In the genomic region with DNA sequence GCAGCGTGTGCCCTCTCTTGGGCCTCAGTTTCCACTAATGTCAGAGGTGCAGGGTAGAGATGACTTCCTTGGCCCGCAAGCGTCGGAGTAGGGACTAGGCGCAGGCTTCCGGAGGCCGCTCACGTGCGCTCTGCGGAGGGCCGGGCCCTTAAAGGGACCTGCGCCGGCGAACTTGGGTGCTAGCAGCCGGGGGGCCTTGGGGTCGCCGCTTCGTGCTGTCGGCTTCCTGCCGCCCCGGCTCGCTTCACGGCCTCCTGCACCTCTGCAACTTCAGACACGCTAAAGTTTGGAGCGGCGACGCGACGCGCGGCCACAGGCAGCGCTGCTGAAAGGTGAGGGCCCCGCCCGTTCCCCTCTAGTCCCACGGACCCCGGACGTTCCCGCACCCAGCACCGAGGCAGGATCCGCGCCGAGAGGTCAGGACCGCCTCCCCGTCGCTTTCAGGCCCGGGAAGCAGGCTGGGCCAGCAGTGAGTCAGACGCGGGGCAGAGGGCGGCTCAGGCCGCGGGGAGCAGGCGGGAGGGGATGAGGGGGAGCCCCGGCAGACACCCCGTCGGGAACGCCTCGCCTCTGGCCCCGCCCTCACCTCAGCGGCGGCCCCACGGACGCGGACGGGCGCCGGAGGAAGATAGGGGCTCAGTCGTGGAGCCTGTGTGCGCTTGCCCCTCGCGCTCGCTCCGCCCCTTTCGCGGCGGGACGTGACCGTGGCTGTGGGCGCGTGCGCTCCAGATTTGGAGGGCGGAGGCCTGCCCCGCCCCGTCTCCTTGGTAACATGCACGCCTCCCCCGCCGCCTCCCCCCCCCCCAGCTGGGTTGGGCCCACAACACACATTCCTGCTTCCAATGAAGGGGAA, we compare ENCODE assay signal across 8 mouse cellular contexts. TPM values are rescaled to one million over a fixed set of nuclear protein-coding genes. Genes with fewer than 3 reads are reported as not detected.
DNase-seq lines count a peak whose midpoint lies in the region; ATAC-seq and TF ChIP-seq lines count a peak whose summit lies in the region.

A gene (minus strand): TSS at position 679 of the 853 bp plus-strand sequence.

- H3K4me1 ChIP-seq in heart, embryonic 11.5 days (ENCODE audit: control insufficient read depth, insufficient read depth, low read length): peaks cover 11% of the 10 kb centered on the region
- peaks cover 4% of the 10 kb centered on the region for H3K4me1 ChIP-seq in kidney, postnatal 0 days (replicated peaks; ENCODE audit: insufficient read depth, low read length)
- peaks cover 41% of the 10 kb centered on the region for H3K4me1 ChIP-seq in liver, embryonic 13.5 days (replicated peaks)
- peaks cover 10% of the 10 kb centered on the region for H3K4me1 ChIP-seq in stomach, embryonic 16.5 days (ENCODE audit: control insufficient read depth, insufficient read depth, low read length)

- H3K4me3 ChIP-seq in C2C12 (ENCODE audit: insufficient read depth, poor library complexity, severe bottlenecking): peak within 1 kb of the TSS; percentile 51
- peak within 1 kb of the TSS; percentile 88 for H3K4me3 ChIP-seq in heart, embryonic 11.5 days (ENCODE audit: low read depth, low read length)
- peak within 1 kb of the TSS; percentile 82 for H3K4me3 ChIP-seq in kidney, postnatal 0 days (replicated peaks; ENCODE audit: low read depth, low read length)
- H3K4me3 ChIP-seq in liver, embryonic 13.5 days (replicated peaks): peak within 1 kb of the TSS; percentile 71
- H3K4me3 ChIP-seq in stomach, embryonic 16.5 days (replicated peaks; ENCODE audit: low read length): peak within 1 kb of the TSS; percentile 89

- under 1% methylated on average over 60 of the region's 86 CpGs for WGBS in heart, embryonic 11.5 days (ENCODE audit: insufficient replicate concordance)
- 2% methylated on average over 72 of the region's 86 CpGs for WGBS in kidney, postnatal 0 days
- under 1% methylated on average over 80 of the region's 86 CpGs for WGBS in liver, embryonic 13.5 days (ENCODE audit: insufficient replicate concordance)
- WGBS in stomach, embryonic 16.5 days: 0% methylated on average over 74 of the region's 86 CpGs

- DNase-seq in brain, adult 2 months (ENCODE audit: low read depth, low spot score): peak; percentile 95
- peak; percentile 85 for DNase-seq in kidney, postnatal 0 days (ENCODE audit: low spot score)
- DNase-seq in liver, embryonic 13.5 days: peak; percentile 65
- peak; percentile 77 for DNase-seq in neural tube, embryonic 10.5 days (ENCODE audit: extremely low spot score, low spot score)

- peaks cover 4% of the 10 kb centered on the region for H3K79me3 ChIP-seq in C2C12 (ENCODE audit: low read depth)

- peak within 1 kb of the TSS; percentile 84 for H3K9ac ChIP-seq in heart, embryonic 11.5 days (ENCODE audit: low read depth, low read length)
- H3K9ac ChIP-seq in kidney, postnatal 0 days (ENCODE audit: low read depth, low read length): peak within 1 kb of the TSS; percentile 78
- peak within 1 kb of the TSS; percentile 76 for H3K9ac ChIP-seq in liver, embryonic 13.5 days
- H3K9ac ChIP-seq in stomach, embryonic 16.5 days (ENCODE audit: low read length): peak within 1 kb of the TSS; percentile 88

- H3K9me3 ChIP-seq in heart, embryonic 11.5 days (replicated peaks; ENCODE audit: control insufficient read depth, low read length): no peaks in the 10 kb centered on the region
- H3K9me3 ChIP-seq in kidney, postnatal 0 days (replicated peaks; ENCODE audit: low read length): no peaks in the 10 kb centered on the region
- no peaks in the 10 kb centered on the region for H3K9me3 ChIP-seq in liver, embryonic 13.5 days (replicated peaks)
- no peaks in the 10 kb centered on the region for H3K9me3 ChIP-seq in stomach, embryonic 16.5 days (replicated peaks; ENCODE audit: control insufficient read depth, low read length)

- H3K79me2 ChIP-seq in C2C12 (ENCODE audit: control insufficient read depth, insufficient read depth): peaks cover 9% of the 10 kb centered on the region

- peak within 1 kb of the TSS; percentile 96 for H3K4me2 ChIP-seq in heart, embryonic 11.5 days
- peak within 1 kb of the TSS; percentile 97 for H3K4me2 ChIP-seq in kidney, postnatal 0 days (ENCODE audit: low read length)
- H3K4me2 ChIP-seq in liver, embryonic 13.5 days: peak within 1 kb of the TSS; percentile 98
- peak within 1 kb of the TSS; percentile 94 for H3K4me2 ChIP-seq in stomach, embryonic 16.5 days (ENCODE audit: low read depth, low read length)

- H3K36me3 ChIP-seq in C2C12 (ENCODE audit: control insufficient read depth, insufficient read depth): peaks cover 9% of the 10 kb centered on the region
- peaks cover 5% of the 10 kb centered on the region; the same call in 1 of the 2 replicates for H3K36me3 ChIP-seq in heart, embryonic 11.5 days (ENCODE audit: control insufficient read depth, insufficient read depth, low read length)
- H3K36me3 ChIP-seq in kidney, postnatal 0 days (ENCODE audit: insufficient read depth, low read length): peaks cover 15% of the 10 kb centered on the region
- peaks cover 13% of the 10 kb centered on the region for H3K36me3 ChIP-seq in liver, embryonic 13.5 days
- H3K36me3 ChIP-seq in stomach, embryonic 16.5 days (ENCODE audit: control insufficient read depth, insufficient read depth, low read length): 0 out of 2 replicates have a peak, but pooled peaks cover 3% of the 10 kb centered on the region

- H3K27ac ChIP-seq in heart, embryonic 11.5 days (ENCODE audit: low read depth, low read length): peak within 1 kb of the TSS; percentile 66; the same call in 1 of the 2 replicates
- peak within 1 kb of the TSS; percentile 87 for H3K27ac ChIP-seq in kidney, postnatal 0 days
- H3K27ac ChIP-seq in liver, embryonic 13.5 days: peak within 1 kb of the TSS; percentile 65
- peak within 1 kb of the TSS; percentile 93 for H3K27ac ChIP-seq in stomach, embryonic 16.5 days (ENCODE audit: low read length)

- ATAC-seq in erythroblast, adult 5-6 weeks (replicated peaks; ENCODE audit: low FRiP score, poor library complexity, severe bottlenecking): peak; percentile 51; the same call in 1 of the 2 replicates
- peak; percentile 91 for ATAC-seq in heart, embryonic 11.5 days (replicated peaks; ENCODE audit: insufficient number of reproducible peaks, low FRiP score, low TSS enrichment)
- peak; percentile 87 for ATAC-seq in kidney, postnatal 0 days (replicated peaks; ENCODE audit: low FRiP score, low read depth)
- ATAC-seq in liver, embryonic 13.5 days (ENCODE audit: low read depth): peak; percentile 86
- ATAC-seq in stomach, embryonic 16.5 days (ENCODE audit: insufficient read depth, low FRiP score): peak; percentile 93

- H3ac ChIP-seq in C2C12 (ENCODE audit: control insufficient read depth, insufficient read length, low read depth): peak within 1 kb of the TSS; percentile 86

- TF ChIP-seq CTCF in C2C12 (IDR thresholded peaks at IDR 0.05; ENCODE audit: control insufficient read depth, insufficient read depth, insufficient read length): no peak
- no peak for TF ChIP-seq CTCF in kidney, postnatal 0 days (IDR thresholded peaks at IDR 0.05; ENCODE audit: low read depth)

- no peaks in the 10 kb centered on the region for H3K27me3 ChIP-seq in C2C12 (ENCODE audit: control insufficient read depth, insufficient read depth, insufficient read length)
- no peaks in the 10 kb centered on the region for H3K27me3 ChIP-seq in heart, embryonic 11.5 days (ENCODE audit: control insufficient read depth, insufficient read depth, low read length)
- H3K27me3 ChIP-seq in kidney, postnatal 0 days (ENCODE audit: insufficient read depth, low read length): no peaks in the 10 kb centered on the region
- H3K27me3 ChIP-seq in liver, embryonic 13.5 days: no peaks in the 10 kb centered on the region
- no peaks in the 10 kb centered on the region for H3K27me3 ChIP-seq in stomach, embryonic 16.5 days (ENCODE audit: control insufficient read depth, insufficient read depth, low read length)

TF ChIP-seq in C2C12, 6 proteins besides CTCF, POLR2A, EP300 and RAD21:
- peak; percentile 17 for TF ChIP-seq USF1 (IDR thresholded peaks at IDR 0.05; ENCODE audit: low read depth)
- TF ChIP-seq MAX (IDR thresholded peaks at IDR 0.05): no peak
- TF ChIP-seq MYOG (IDR thresholded peaks at IDR 0.05; ENCODE audit: control insufficient read depth, extremely low read depth, insufficient read length): no peak

RNA-seq across cellular contexts. Expression of the gene that starts here (rescaled TPM):
- polyA plus RNA-seq in C2C12 (2012; fragmentation: generic; extraction: Trizol): 79.0 TPM
- 1.9 and 9.0 TPM in 2 replicates for total RNA-seq in erythroblast, adult 5-6 weeks (2015; ENCODE audit: low replicate concordance)
- 8.8 and 10.9 TPM in 2 replicates for total RNA-seq in erythroblast, adult 5-6 weeks (2017; ENCODE audit: low replicate concordance)
- 34.7 and 36.8 TPM in 2 replicates for polyA plus RNA-seq in heart, embryonic 11.5 days (2014; fragmentation: Nextera tagmentation; extraction: Ambion mirVana)
- polyA plus RNA-seq in kidney, postnatal 0 days (2015; fragmentation: Nextera tagmentation; extraction: Ambion mirVana): 100 and 104 TPM in 2 replicates
- polyA plus RNA-seq in liver, embryonic 13.5 days (2015; fragmentation: Nextera tagmentation; extraction: Ambion mirVana): 14.1 and 16.3 TPM in 2 replicates
- 53.4 and 60.5 TPM in 2 replicates for polyA plus RNA-seq in stomach, embryonic 16.5 days (2015; fragmentation: Nextera tagmentation; extraction: Ambion mirVana)

Comparison
In these comparisons a context has a peak if more than half of its experiments do, and no peak if none do; other contexts are left out.
1. Peak in every context shown above with its lines: DNase-seq, ATAC-seq, H3K4me3 ChIP-seq and H3K27ac ChIP-seq.